Mouse (Mus musculus): ENCODE data around the gene Akap2. TPM values are rescaled to one million over a fixed set of nuclear protein-coding genes. Genes with fewer than 3 reads are reported as not detected.

Gene Akap2
- polyA plus RNA-seq (2015; fragmentation: Nextera tagmentation; extraction: Ambion mirVana) = 17.0 and 17.7 TPM in 2 replicates

DNA sequence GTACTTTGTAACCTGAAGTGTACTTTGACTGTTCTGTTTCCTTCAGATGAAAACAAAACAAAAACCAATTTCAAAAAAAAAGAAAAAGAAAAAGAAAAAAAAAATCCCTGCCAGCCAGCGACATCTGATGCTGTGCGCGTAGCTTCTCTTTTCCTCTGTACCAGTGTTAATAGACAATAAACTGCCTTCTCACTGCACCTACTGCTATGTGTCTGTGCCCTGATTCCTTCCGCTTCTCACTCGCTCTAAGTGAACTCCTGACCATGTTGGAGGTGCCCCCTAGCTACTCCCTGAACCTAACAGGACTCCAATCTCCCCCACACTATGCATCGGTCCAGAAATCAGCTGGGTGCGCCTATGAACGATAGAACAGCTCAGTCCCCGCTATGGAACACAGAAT is at the start of gene Akap2:
TSS of gene Akap2 (plus strand) at position 304 of the 400 bp plus-strand sequence.
- H3K4me3 ChIP-seq = no peak within 1 kb of the TSS
- no peak for ATAC-seq (ENCODE audit: low FRiP score)
- H3K9ac ChIP-seq = no peak within 1 kb of the TSS
- no peaks in the 10 kb centered on the region for H3K36me3 ChIP-seq
- H3K4me2 ChIP-seq = no peak within 1 kb of the TSS
- H3K4me1 ChIP-seq (replicated peaks) = peaks cover 5% of the 10 kb centered on the region
- H3K27me3 ChIP-seq = 0 out of 2 replicates have a peak, but pooled peaks cover 3% of the 10 kb centered on the region
- no peaks in the 10 kb centered on the region for H3K9me3 ChIP-seq
- WGBS = 72% methylated on average over 9 of the region's 9 CpGs
- no peak within 1 kb of the TSS for H3K27ac ChIP-seq

DNA sequence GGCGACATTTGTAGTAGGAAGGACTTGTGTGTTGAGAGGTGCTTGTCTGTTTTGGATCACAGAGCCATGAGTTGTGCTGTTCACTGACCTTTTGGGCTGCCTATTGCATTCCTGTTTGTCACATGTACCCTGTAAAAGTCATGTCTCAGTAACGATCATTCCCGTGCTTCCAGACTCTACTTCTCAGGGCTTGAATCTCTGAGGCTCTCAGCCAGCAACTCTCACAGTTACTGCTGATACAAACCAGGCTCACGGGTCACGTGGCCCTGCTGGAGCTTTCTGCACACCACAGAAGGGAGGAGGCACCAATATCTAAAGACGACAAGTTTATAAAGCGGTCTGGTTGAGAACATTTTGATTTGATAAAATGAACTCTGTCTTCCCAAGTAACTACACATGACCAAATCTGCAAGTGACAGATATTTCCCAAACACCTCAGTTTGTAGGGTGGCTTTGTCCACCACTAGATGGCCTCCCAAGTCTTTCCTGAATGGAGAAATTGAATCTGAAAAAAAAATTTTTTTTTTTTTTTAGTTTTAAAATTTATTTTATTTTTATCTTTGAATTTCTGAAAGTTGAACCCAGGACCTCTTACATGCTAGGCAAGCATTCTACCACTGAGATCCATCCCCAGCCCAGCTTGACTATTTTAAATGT is 46.5 kb upstream of the Akap2 start:
- ATAC-seq (ENCODE audit: low FRiP score) = no peak
- Histone ChIP-seq H3K4me1 (replicated peaks) (peaks cover 16% of the 10 kb centered on the region), H3K27ac (no peak overlapping the region), H3K4me3 (no peak overlapping the region), H3K27me3 (no peaks in the 10 kb centered on the region), H3K4me2 (no peak overlapping the region), H3K9me3 (no peaks in the 10 kb centered on the region), H3K9ac (no peak overlapping the region), H3K36me3 (no peaks in the 10 kb centered on the region)
- WGBS = 69% methylated on average over 7 of the region's 7 CpGs

DNA sequence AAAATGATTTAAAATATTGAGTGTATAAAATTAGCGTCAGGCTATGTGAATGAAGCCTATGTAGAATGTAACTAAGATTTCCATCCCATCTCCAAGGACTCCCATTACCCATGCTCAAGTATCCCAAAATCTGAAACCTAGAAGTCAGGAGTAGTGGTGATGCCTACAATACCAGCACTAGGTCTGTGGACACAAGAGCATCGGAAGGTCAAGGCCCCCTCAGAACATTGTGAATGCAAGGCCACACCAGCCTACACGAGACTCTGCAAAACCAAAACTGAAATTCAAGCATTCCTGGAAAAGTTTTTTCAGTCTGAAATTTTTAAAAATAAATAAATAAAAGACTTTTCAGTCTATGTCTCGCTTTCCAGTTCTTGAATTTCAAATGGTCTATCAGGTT is 44.9 kb upstream of the Akap2 start:
- H3K27me3 ChIP-seq = no peaks in the 10 kb centered on the region
- 79% methylated on average over 4 of the region's 4 CpGs for WGBS
- no peaks in the 10 kb centered on the region for H3K9me3 ChIP-seq
- H3K27ac ChIP-seq = no peak overlapping the region
- no peak overlapping the region for H3K4me2 ChIP-seq
- H3K4me1 ChIP-seq (replicated peaks) = peaks cover 16% of the 10 kb centered on the region
- H3K4me3 ChIP-seq = no peak overlapping the region
- H3K36me3 ChIP-seq = no peaks in the 10 kb centered on the region
- no peak overlapping the region for H3K9ac ChIP-seq
- ATAC-seq (ENCODE audit: low FRiP score) = no peak

DNA sequence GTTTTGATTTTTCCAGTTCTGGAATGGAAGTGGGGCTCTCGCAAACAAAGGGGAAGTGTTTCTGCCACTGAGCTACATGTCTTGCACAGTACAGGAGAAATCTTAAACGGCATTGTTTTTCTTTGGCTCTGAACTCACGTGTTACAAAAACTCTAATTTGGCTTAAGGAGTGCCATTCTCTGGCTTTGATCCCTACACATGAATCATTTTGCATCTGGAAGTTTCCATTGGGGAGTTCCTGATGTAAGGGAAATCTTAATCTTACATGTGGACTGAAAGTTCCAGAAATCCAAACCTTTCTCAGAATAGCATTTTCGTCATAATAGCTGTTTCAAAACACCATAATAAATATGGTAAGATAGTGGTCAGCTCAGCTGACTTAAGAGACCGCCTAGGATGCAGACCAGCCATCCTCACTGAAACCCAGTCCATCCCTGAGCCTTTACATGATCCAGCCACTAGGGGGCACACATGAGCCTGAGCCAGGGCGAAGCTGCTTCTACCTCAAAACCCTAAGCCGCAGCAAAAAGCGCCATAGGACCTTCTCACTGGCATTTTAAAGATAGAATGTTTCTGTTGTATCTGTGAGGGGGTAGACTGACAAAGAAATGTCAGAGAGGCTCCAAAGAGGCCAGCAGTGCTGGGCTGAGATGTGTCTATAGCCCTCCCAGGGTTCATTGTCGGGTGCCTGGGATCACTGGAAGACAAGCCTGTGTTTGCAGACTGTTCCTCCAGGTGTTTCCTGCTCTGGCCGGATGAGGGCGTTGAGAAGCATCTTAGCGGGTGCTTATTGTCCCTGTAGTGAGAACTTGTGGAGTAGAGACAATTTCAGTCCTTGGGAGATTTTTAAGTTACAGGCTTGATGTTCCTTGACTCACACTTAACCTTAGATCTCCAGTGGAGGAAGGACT is 44.2 kb upstream of the Akap2 start:
- H3K27ac ChIP-seq = 0 out of 2 replicates have a peak overlapping the region, but pooled peaks have one; percentile 4
- WGBS = 12% methylated on average over 12 of the region's 12 CpGs

DNA sequence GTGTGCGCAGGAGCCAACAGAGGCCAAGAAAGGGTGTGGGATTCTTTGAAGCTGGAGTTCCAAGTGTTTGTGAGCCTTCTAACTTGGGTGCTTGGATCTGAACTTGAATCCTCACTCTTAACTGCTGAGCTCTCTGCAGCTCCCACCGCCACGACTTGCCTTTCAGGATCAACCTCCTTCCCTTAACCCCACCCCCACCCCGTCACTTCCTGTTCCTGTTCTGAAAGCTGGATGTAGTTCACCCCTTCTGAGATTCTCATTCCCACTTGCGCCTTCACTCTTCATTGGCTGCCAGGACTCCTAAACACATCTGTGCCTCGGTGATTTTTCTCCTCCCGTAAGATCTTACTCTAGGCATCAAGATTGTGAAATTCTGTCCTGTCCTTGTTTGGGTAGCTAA is 43.1 kb upstream of the Akap2 start:
- Histone ChIP-seq H3K4me3 (no peak overlapping the region), H3K27me3 (no peaks in the 10 kb centered on the region), H3K27ac (no peak overlapping the region), H3K9me3 (no peaks in the 10 kb centered on the region), H3K4me1 (replicated peaks) (peaks cover 16% of the 10 kb centered on the region), H3K36me3 (no peaks in the 10 kb centered on the region), H3K9ac (no peak overlapping the region), H3K4me2 (no peak overlapping the region)
- 83% methylated on average over 7 of the region's 7 CpGs for WGBS
- no peak for ATAC-seq (ENCODE audit: low FRiP score)

More for the DNA sequence above, 44.2 kb upstream of the Akap2 start:
- ATAC-seq (ENCODE audit: low FRiP score) = peak; percentile 47; the same call in 1 of the 2 replicates
- Histone ChIP-seq H3K36me3 (no peaks in the 10 kb centered on the region), H3K4me3 (peak overlapping the region; percentile 22), H3K4me2 (peak overlapping the region; percentile 55), H3K9ac (peak overlapping the region; percentile 60; the same call in 1 of the 2 replicates), H3K27me3 (no peaks in the 10 kb centered on the region), H3K9me3 (no peaks in the 10 kb centered on the region), H3K4me1 (replicated peaks) (peaks cover 16% of the 10 kb centered on the region)

DNA sequence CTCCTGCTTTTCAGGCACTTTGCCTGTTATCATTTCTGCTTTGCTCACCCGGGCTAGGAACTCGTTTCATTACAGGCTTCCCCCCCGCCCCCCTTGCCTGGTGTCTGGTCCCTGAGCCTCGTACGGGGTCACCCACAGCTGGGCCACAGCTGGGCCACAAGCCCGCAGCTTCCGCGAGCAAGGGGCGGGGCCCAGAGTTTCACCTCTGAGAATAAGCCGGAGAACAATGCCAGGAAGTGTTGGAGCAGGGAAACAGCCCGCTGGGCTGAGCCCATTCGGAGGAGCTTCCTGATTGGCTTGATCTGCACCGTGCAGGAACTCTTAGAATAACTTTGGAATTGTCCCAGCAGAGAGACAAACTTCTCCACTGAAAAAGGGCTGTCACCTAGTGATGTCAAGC is 42.1 kb upstream of the Akap2 start:
- Histone ChIP-seq H3K27me3 (no peaks in the 10 kb centered on the region), H3K9me3 (no peaks in the 10 kb centered on the region), H3K9ac (peak overlapping the region; percentile 51), H3K4me1 (replicated peaks) (peaks cover 16% of the 10 kb centered on the region), H3K4me3 (peak overlapping the region; percentile 27), H3K4me2 (peak overlapping the region; percentile 52), H3K27ac (peak overlapping the region; percentile 50; the same call in 1 of the 2 replicates), H3K36me3 (no peaks in the 10 kb centered on the region)
- ATAC-seq (ENCODE audit: low FRiP score) = peak; percentile 55
- WGBS = 2% methylated on average over 13 of the region's 13 CpGs

DNA sequence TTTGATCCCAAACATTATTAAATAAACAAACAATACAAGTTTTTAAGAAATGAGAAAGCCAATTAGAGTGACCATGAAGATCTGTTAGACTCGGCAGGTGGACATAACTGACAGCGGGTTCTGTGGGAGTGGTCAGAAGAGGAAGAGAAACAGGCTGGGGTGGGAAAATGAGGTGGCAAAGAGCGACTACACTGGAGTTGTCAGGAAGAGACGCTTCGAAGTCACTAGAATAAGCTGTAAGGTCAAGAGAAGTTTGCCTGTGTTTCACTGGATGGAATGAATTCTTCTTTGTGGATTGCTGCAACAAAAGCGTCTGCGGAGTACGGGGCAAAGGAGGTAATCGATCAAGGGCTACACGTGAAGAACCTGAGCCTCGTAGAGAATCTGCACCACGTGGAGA is 39.5 kb upstream of the Akap2 start:
- WGBS = 81% methylated on average over 12 of the region's 12 CpGs
- H3K27ac ChIP-seq = no peak overlapping the region
- no peak overlapping the region for H3K4me2 ChIP-seq
- H3K4me1 ChIP-seq (replicated peaks) = peaks cover 21% of the 10 kb centered on the region
- no peaks in the 10 kb centered on the region for H3K27me3 ChIP-seq
- H3K9me3 ChIP-seq = no peaks in the 10 kb centered on the region
- H3K4me3 ChIP-seq = no peak overlapping the region
- no peak overlapping the region for H3K9ac ChIP-seq
- H3K36me3 ChIP-seq = no peaks in the 10 kb centered on the region
- ATAC-seq (ENCODE audit: low FRiP score) = no peak

DNA sequence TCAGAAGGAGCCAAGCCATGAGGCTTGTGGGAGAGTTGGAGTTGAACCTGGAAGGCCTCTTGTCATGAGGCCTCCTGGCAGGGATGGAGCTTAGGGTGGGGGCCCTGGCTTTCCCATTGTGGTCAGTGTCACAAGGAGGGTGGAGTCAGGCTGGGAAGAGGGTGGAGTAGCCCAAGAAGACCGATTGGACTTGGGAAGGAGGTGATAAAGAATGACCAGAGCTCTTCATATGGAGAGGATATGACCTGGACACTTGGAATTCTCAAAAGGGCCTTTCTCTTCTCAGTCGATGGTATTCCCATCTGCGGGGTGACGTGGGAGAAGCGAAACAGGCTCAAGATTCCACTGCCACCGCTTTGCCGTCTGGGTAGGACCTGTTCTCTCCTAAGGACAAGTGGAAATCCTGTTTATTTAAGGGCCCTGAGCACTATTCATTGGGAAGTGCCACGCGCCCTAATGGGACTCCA is 38.4 kb upstream of the Akap2 start:
- no peaks in the 10 kb centered on the region for H3K27me3 ChIP-seq
- H3K9ac ChIP-seq = no peak overlapping the region
- peaks cover 18% of the 10 kb centered on the region for H3K4me1 ChIP-seq (replicated peaks)
- H3K27ac ChIP-seq = no peak overlapping the region
- no peak overlapping the region for H3K4me2 ChIP-seq
- H3K4me3 ChIP-seq = no peak overlapping the region
- no peaks in the 10 kb centered on the region for H3K9me3 ChIP-seq
- ATAC-seq (ENCODE audit: low FRiP score) = no peak
- 77% methylated on average over 9 of the region's 9 CpGs for WGBS
- no peaks in the 10 kb centered on the region for H3K36me3 ChIP-seq

DNA sequence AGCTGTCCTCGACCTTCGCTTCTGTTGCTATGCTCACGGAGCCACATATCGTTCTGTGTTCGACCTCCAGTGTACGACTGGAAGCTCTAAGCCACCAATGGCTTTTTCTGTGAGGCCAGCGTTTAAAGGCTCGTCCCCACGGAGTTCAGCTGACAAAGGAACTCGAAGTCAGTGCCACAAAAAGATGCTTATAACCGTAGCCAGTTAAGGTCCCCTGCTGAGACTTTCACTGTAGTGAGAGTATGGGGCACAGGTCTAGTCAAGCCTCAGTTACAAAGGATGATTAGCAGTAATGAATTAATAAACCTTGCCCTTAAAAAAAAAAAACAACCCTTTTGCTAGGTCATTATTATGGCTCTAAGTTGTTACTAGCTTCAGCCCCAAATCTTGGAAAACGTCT is 37.3 kb upstream of the Akap2 start:
- H3K36me3 ChIP-seq = no peaks in the 10 kb centered on the region
- no peak overlapping the region for H3K9ac ChIP-seq
- H3K9me3 ChIP-seq = no peaks in the 10 kb centered on the region
- no peak overlapping the region for H3K4me2 ChIP-seq
- 45% methylated on average over 12 of the region's 12 CpGs for WGBS
- H3K4me3 ChIP-seq = no peak overlapping the region
- H3K27me3 ChIP-seq = no peaks in the 10 kb centered on the region
- no peak overlapping the region for H3K27ac ChIP-seq
- ATAC-seq (ENCODE audit: low FRiP score) = no peak
- H3K4me1 ChIP-seq (replicated peaks) = peaks cover 11% of the 10 kb centered on the region

DNA sequence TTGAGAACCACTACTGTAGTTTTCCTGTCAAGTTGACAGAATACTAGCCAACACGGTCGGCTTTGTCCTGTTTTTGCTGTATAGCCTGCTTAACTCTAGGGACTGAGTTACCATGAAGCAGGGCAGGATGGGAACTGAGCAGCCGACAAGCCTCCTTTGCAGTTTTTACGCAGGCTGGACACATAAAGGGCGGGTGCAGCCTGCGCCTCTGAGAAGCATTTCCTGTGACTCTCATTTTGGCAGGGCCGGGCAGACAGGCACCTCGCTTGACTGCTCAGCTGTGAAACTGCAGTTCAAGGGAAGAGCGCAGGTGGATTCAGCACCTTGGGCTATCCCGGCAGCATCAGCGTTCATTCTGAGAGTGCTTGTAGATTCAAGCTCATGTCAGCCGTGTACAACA is 35.9 kb upstream of the Akap2 start:
- Histone ChIP-seq H3K27me3 (no peaks in the 10 kb centered on the region), H3K36me3 (no peaks in the 10 kb centered on the region), H3K9ac (no peak overlapping the region), H3K4me3 (no peak overlapping the region), H3K27ac (no peak overlapping the region), H3K9me3 (no peaks in the 10 kb centered on the region), H3K4me2 (no peak overlapping the region), H3K4me1 (replicated peaks) (peaks cover 5% of the 10 kb centered on the region; the same call in 1 of the 2 replicates)
- WGBS = 56% methylated on average over 12 of the region's 12 CpGs
- no peak for ATAC-seq (ENCODE audit: low FRiP score)

DNA sequence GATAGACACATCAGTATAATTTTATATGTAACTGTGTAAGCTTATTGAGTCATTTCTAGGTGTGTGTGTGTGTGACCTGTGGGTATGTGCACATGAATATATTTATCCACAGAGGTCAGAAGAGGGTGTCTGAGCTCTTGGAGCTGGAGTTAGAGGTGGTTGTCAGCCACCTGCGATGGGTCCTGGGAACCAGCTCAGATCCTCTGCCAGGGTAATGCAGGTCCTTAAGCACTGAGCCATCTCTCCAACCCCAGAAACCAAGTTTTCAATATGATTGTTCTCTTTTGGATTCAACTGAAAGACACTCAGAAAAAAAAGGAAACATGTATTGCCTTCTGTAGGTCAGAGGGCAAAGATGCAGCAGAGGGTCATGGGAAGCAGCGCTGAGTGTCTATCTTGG is 35.1 kb upstream of the Akap2 start:
- no peaks in the 10 kb centered on the region for H3K9me3 ChIP-seq
- no peaks in the 10 kb centered on the region for H3K27me3 ChIP-seq
- H3K9ac ChIP-seq = no peak overlapping the region
- H3K4me3 ChIP-seq = no peak overlapping the region
- no peaks in the 10 kb centered on the region for H3K36me3 ChIP-seq
- H3K4me2 ChIP-seq = no peak overlapping the region
- ATAC-seq (ENCODE audit: low FRiP score) = no peak
- H3K4me1 ChIP-seq (replicated peaks) = peaks cover 5% of the 10 kb centered on the region; the same call in 1 of the 2 replicates
- H3K27ac ChIP-seq = no peak overlapping the region
- WGBS = 99% methylated on average over 2 of the region's 2 CpGs

DNA sequence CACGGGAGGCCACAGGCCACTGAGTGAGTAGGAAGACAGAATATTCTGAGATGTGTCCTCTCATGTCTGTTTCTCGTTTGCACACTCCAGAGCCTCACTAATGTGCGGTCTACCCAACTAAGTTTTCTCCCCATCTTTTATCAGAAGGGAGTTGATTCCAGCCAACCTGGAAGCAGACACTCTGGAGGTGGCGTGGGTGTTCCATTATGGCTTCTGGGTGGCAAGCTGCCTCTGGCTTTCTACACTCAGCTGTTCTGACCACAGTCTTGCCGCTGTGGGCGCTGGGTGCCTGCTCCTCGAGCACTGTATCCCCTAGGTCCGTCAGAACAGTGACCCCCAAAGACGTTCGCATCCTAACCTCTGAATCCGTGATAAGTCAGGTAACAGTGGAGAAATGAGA is 34.5 kb upstream of the Akap2 start:
- H3K4me3 ChIP-seq = no peak overlapping the region
- H3K4me2 ChIP-seq = no peak overlapping the region
- no peaks in the 10 kb centered on the region for H3K36me3 ChIP-seq
- peaks cover 5% of the 10 kb centered on the region; the same call in 1 of the 2 replicates for H3K4me1 ChIP-seq (replicated peaks)
- 86% methylated on average over 11 of the region's 11 CpGs for WGBS
- H3K27ac ChIP-seq = no peak overlapping the region
- H3K9me3 ChIP-seq = no peaks in the 10 kb centered on the region
- no peak for ATAC-seq (ENCODE audit: low FRiP score)
- no peaks in the 10 kb centered on the region for H3K27me3 ChIP-seq
- no peak overlapping the region for H3K9ac ChIP-seq

All from hindbrain, embryonic 13.5 days (tissue).